Mouse (Mus musculus): Measurements from ENCODE around the gene Adarb1. TPM values are rescaled to one million over a fixed set of nuclear protein-coding genes. Genes with fewer than 3 reads are reported as not detected.
"Not testable (repeated sequence)": the region's sequence is repeated elsewhere in the genome, so short reads cannot be mapped to it uniquely, and the experiment has no call there.

Adarb1 gene
- polyA plus RNA-seq, 1 experiment from 2014 or later, result 10.7 TPM

DNA sequence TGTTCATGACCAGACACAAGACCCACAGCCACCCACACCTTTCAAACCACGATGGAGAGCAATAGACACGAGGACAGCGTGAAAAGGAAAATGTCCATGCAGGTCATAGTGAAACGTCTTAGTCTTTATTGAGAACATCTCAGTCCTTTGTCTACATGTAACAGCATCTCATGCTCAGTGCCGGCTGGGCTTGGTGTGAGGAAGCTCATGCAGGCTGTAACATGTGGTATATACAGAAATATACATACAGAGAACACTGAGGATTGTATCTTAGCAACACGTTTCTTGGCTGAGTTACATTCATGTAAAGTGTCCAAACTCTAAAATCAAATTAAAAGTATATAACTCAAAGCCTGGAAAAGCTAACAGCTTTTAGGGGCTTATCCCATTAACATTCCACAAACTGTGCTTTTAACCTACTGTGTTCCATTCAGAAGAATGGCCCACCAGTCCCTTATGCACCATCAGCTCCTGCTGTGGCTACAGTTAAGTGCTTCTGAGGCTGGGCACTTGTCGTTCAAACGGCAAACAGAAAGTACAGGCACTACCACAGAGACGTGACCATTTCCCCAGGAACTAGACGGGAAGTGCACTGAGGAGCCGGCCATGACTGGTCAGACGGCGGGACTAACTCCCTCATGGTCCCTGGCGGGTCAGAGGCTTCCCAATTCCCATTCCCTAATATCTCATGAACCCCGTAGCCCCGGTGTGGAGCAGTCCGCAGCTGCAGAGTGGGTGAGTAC is 127.3 kb downstream of the Adarb1 start:
- Histone ChIP-seq H3K36me3 (peaks cover 27% of the 10 kb centered on the region), H3K4me1 (peaks cover 34% of the 10 kb centered on the region), H3K4me3 (no peak overlapping the region), H3K9me3 (no peaks in the 10 kb centered on the region), H3K9ac (no peak overlapping the region), H3K27me3 (replicated peaks) (no peaks in the 10 kb centered on the region), H3K27ac (replicated peaks) (no peak overlapping the region), H3K4me2 (no peak overlapping the region)
- no peak for ATAC-seq (ENCODE audit: extremely low read depth, insufficient number of reproducible peaks, low FRiP score, low TSS enrichment)
- WGBS, result 72% methylated on average over 17 of the region's 17 CpGs

DNA sequence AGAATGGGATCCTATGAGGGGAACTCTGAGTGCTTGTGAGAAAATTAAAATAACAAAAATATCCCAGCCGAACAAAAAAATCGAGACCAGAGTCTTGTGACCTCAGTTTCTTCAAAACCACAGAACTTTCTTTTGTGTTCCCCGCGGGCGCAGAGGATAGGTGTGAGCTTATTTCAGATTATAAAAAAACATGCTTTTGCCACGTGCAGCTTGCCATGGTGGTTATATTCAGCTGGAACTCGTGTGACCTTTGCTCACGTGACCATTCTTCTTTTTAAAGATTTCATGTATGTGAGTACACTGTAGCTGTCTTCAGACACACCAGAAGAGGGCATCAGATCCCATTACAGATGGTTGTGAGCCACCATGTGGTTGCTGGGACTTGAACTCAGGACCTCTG is 128.5 kb downstream of the Adarb1 start:
- peaks cover 45% of the 10 kb centered on the region for H3K4me1 ChIP-seq
- H3K9ac ChIP-seq, result no peak overlapping the region
- H3K27ac ChIP-seq (replicated peaks), result peak overlapping the region; percentile 79; the same call in 1 of the 2 replicates
- H3K9me3 ChIP-seq, result no peaks in the 10 kb centered on the region
- H3K4me2 ChIP-seq, result no peak overlapping the region
- no peaks in the 10 kb centered on the region for H3K27me3 ChIP-seq (replicated peaks)
- 84% methylated on average over 8 of the region's 8 CpGs for WGBS
- ATAC-seq (ENCODE audit: extremely low read depth, insufficient number of reproducible peaks, low FRiP score, low TSS enrichment), result no peak
- no peak overlapping the region for H3K4me3 ChIP-seq
- H3K36me3 ChIP-seq, result peaks cover 16% of the 10 kb centered on the region

DNA sequence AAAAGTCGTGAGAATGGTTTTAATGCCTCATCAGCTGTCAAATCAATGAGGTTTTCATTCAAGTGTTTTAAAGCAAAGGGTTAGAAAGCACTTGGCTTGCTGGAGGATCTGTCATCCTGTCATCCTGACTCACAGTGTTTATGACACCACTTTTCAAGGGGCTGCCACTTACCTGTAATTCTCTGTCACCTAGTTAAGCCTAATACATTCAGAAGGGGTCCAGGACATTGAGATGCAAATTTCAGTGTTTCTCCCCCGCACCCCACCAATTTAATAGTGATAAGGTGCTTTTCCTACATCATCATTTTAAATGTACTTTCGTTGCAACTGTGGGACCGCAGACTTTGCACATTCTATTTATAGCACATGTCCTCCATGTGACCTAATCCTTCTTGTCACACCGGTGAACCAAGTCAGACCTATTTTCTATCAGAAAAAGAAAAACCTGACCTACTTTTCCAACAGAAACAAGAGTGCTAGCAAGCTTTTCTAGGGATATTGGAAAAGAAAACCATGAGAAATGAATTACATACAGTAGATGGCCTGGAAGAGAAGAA is 129.4 kb downstream of the Adarb1 start:
- Histone ChIP-seq H3K27ac (replicated peaks) (peak overlapping the region; percentile 79), H3K4me1 (peaks cover 53% of the 10 kb centered on the region), H3K36me3 (peaks cover 9% of the 10 kb centered on the region), H3K9me3 (no peaks in the 10 kb centered on the region), H3K4me2 (peak overlapping the region; percentile 46), H3K4me3 (no peak overlapping the region), H3K9ac (0 out of 2 replicates have a peak overlapping the region, but pooled peaks have one; percentile 14), H3K27me3 (replicated peaks) (no peaks in the 10 kb centered on the region)
- ATAC-seq (ENCODE audit: extremely low read depth, insufficient number of reproducible peaks, low FRiP score, low TSS enrichment), result no peak
- WGBS, result 21% methylated on average over 5 of the region's 5 CpGs

DNA sequence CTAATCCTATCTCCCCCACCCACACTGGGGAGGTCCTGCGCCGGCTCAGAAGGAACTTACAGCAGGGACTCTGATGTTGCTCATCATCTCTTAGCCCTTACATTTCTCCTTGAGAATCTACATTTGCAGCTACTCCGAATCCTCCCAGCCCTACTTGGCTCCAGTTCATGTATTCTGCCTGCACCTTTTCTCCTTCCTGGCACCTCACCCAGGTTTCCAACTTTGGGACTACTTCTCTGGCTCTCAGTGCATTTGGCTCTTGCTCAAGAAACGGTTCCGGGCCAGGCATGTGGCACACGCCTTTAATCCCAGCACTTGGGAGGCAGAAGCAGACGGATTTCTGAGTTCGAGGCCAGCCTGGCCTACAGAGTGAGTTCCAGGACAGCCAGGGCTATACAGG is 130.4 kb downstream of the Adarb1 start:
- Histone ChIP-seq H3K27me3 (replicated peaks) (no peaks in the 10 kb centered on the region), H3K9me3 (no peaks in the 10 kb centered on the region), H3K36me3 (no peaks in the 10 kb centered on the region), H3K4me3 (no peak overlapping the region), H3K4me2 (no peak overlapping the region), H3K27ac (replicated peaks) (peak overlapping the region; percentile 47), H3K9ac (no peak overlapping the region), H3K4me1 (peaks cover 60% of the 10 kb centered on the region)
- 70% methylated on average over 8 of the region's 8 CpGs for WGBS
- ATAC-seq (ENCODE audit: extremely low read depth, insufficient number of reproducible peaks, low FRiP score, low TSS enrichment), result no peak

- Histone ChIP-seq H3K4me3 (no peak overlapping the region), H3K4me2 (peak overlapping the region; percentile 3; the same call in 1 of the 2 replicates), H3K9ac (no peak overlapping the region), H3K4me1 (peaks cover 60% of the 10 kb centered on the region), H3K27me3 (replicated peaks) (no peaks in the 10 kb centered on the region; the same call in 1 of the 2 replicates), H3K36me3 (no peaks in the 10 kb centered on the region), H3K27ac (replicated peaks) (peak overlapping the region; percentile 69), H3K9me3 (no peaks in the 10 kb centered on the region)
- ATAC-seq (ENCODE audit: extremely low read depth, insufficient number of reproducible peaks, low FRiP score, low TSS enrichment), result no peak
- WGBS, result 36% methylated on average over 6 of the region's 6 CpGs
Measured at GRCm38 (mm10) chr10:77284832-77285231, 133.2 kb downstream of the Adarb1 start.

DNA sequence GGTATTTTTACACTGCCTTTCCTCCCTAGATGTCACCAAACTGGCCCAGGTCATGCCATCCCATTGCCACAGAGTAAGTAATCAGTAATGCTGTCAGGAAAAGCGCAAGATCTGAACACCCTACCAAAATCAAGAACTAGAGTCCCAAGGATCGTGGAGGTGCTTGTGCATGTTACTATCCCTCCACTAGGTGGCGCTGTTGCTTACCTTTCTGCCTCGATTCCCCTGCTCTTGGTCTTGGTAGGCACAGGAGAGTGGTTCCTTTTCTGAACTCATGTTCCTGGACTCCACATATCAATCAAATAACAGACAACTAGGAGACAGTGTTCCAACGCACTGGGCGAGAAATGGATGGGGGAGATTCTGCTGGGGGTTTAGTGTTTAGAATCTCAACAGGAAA is 135.2 kb downstream of the Adarb1 start:
- Histone ChIP-seq H3K27me3 (replicated peaks) (no peaks in the 10 kb centered on the region; the same call in 1 of the 2 replicates), H3K4me2 (no peak overlapping the region), H3K27ac (replicated peaks) (no peak overlapping the region), H3K9ac (no peak overlapping the region), H3K4me3 (no peak overlapping the region), H3K36me3 (no peaks in the 10 kb centered on the region), H3K4me1 (peaks cover 42% of the 10 kb centered on the region), H3K9me3 (no peaks in the 10 kb centered on the region)
- no peak for ATAC-seq (ENCODE audit: extremely low read depth, insufficient number of reproducible peaks, low FRiP score, low TSS enrichment)
- WGBS, result 19% methylated on average over 6 of the region's 6 CpGs

GRCm38 (mm10) chr10:77282085-77282484 is 136.0 kb downstream of the Adarb1 start:
- whole genome bisulfite sequencing, result 66% methylated on average over 1 of the region's 1 CpGs
- not testable (repeated sequence) for H3K27ac ChIP-seq (replicated peaks); H3K4me3 ChIP-seq; H3K9me3 ChIP-seq; H3K36me3 ChIP-seq; H3K9ac ChIP-seq; H3K4me2 ChIP-seq; H3K27me3 ChIP-seq (replicated peaks); ATAC-seq (ENCODE audit: extremely low read depth, insufficient number of reproducible peaks, low FRiP score, low TSS enrichment)
- peaks cover 36% of the 10 kb centered on the region for H3K4me1 ChIP-seq

- Histone ChIP-seq H3K9ac (no peak overlapping the region), H3K4me2 (no peak overlapping the region), H3K4me3 (no peak overlapping the region), H3K9me3 (no peaks in the 10 kb centered on the region), H3K4me1 (peaks cover 9% of the 10 kb centered on the region), H3K27ac (replicated peaks) (no peak overlapping the region), H3K27me3 (replicated peaks) (no peaks in the 10 kb centered on the region), H3K36me3 (peaks cover 22% of the 10 kb centered on the region)
- ATAC-seq (ENCODE audit: extremely low read depth, insufficient number of reproducible peaks, low FRiP score, low TSS enrichment), result no peak
Measured at GRCm38 (mm10) chr10:77273798-77274197, 144.3 kb downstream of the Adarb1 start.

- Histone ChIP-seq H3K27ac (replicated peaks) (no peak overlapping the region), H3K9me3 (no peaks in the 10 kb centered on the region), H3K4me2 (no peak overlapping the region), H3K9ac (no peak overlapping the region), H3K36me3 (peaks cover 29% of the 10 kb centered on the region), H3K4me3 (no peak overlapping the region), H3K4me1 (peaks cover 13% of the 10 kb centered on the region), H3K27me3 (replicated peaks) (no peaks in the 10 kb centered on the region)
- WGBS, result 66% methylated on average over 11 of the region's 11 CpGs
- no peak for ATAC-seq (ENCODE audit: extremely low read depth, insufficient number of reproducible peaks, low FRiP score, low TSS enrichment)
Measured at GRCm38 (mm10) chr10:77272980-77273730, 144.9 kb downstream of the Adarb1 start.

- Histone ChIP-seq H3K4me1 (peaks cover 10% of the 10 kb centered on the region; the same call in 1 of the 2 replicates), H3K4me3 (no peak overlapping the region), H3K27ac (replicated peaks) (no peak overlapping the region), H3K9me3 (no peaks in the 10 kb centered on the region), H3K27me3 (replicated peaks) (no peaks in the 10 kb centered on the region), H3K36me3 (peaks cover 69% of the 10 kb centered on the region), H3K9ac (no peak overlapping the region), H3K4me2 (no peak overlapping the region)
- 65% methylated on average over 7 of the region's 7 CpGs for WGBS
- no peak for ATAC-seq (ENCODE audit: extremely low read depth, insufficient number of reproducible peaks, low FRiP score, low TSS enrichment)
Measured at GRCm38 (mm10) chr10:77269129-77269528, 148.9 kb downstream of the Adarb1 start.

GRCm38 (mm10) chr10:77267027-77267426 is 151.0 kb downstream of the Adarb1 start:
- 90% methylated on average over 14 of the region's 14 CpGs for WGBS
- no peaks in the 10 kb centered on the region for H3K27me3 ChIP-seq (replicated peaks)
- peaks cover 10% of the 10 kb centered on the region; the same call in 1 of the 2 replicates for H3K4me1 ChIP-seq
- H3K4me2 ChIP-seq, result no peak overlapping the region
- no peaks in the 10 kb centered on the region for H3K9me3 ChIP-seq
- H3K4me3 ChIP-seq, result no peak overlapping the region
- H3K27ac ChIP-seq (replicated peaks), result no peak overlapping the region
- H3K9ac ChIP-seq, result no peak overlapping the region
- H3K36me3 ChIP-seq, result peaks cover 90% of the 10 kb centered on the region
- no peak for ATAC-seq (ENCODE audit: extremely low read depth, insufficient number of reproducible peaks, low FRiP score, low TSS enrichment)
